Mouse (Mus musculus) kidney, postnatal 4 days (tissue): ENCODE results near the gene Trmt112.

ENCODE experiments used
- DNase-seq, 2 experiments: peaks; one replicate each; pipeline ENCODE4 v3.0.0; 2021; ENCODE audit warnings: mixed read lengths in 2 of 2

The Trmt112 gene

DNA sequence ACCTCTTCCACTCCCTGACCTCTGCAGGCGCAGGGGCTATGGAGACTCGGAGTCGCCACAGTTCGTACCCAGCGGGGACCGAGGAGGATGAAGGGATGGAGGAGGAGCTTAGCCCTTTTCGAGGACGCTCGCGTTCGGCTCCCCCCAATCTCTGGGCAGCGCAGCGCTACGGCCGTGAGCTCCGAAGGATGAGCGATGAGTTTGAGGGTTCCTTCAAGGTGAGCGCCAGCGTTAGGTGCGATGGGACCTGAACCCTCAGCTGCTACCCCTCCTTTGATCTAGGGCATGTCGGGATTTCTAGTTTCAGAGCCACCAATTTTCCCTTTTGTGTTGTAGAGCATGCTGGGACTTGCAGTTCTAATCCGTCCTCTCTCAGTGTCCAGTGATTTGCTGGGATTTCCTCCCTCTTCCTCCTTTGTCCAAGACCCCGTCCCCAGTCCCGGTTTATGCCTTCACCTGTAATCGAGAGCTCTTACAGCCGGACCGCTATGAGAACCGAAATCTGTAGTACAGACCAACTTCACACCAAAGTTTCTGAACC lies 41.2 kb downstream of the Trmt112 start:
- DNase-seq: peak; percentile 62 to 69

DNA sequence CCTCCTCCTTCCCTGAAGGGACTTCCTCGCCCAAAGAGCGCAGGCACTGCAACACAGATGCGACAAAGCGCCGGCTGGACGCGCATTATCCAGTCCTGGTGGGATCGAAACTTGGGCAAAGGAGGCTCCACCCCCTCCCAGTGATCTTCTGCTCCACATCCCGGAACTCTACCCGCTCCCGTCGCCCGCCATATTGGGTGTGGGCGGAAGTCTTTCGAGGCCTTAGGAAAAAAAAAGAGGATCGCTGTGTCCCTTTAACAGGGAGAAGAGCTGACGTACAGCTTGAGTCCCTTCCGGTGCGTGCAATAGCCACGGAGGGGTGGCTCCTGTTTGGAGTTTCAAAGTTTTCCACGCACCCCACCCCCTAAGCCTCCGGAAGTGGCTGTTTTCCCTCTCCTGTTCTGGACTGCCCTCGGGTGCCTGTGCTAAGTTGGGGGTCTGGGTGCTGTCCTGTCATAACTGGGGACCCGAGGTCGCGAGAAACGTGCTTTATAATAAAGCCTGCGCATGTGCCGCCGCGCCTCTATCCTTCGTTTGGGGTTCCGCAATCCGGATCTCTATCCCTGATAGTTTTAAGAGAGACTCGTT lies 42.0 kb downstream of the Trmt112 start:
- peak; percentile 95 to 96 for DNase-seq

DNA sequence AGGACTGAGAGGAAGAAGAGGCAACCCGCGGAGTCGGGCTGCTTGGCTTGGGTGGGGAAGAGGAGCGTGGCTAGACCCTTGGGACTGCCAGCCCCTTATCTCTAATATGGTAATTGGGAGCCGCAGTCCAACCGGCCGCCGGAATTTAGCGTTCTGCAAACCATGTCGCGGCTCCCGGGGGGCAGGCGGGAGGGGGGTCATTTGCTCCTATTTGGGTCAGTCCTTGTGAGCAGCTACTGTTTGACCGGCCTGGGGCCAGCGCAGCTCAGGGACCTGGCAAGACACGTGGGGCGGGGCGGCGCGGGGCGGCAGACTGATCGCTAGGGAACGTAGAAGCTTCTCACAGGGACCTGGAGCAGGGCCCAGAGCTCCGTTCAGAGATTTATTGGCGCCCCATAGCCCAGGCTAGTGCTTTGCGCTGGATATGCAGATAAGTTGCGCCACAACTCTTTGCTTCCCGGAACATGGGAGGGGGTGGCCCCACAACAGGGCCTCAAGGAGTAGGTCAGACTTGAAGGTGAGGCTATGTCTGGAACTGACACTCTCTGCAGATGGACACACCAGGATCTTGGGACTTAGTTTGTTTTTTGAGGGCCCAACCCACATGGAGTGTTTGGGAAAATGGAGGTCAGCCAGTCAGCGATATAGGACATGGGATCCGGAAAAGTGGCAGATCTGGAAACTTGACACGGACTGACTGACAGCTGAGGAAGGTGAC lies 42.7 kb downstream of the Trmt112 start:
- DNase-seq: peak; percentile 85 to 91

DNA sequence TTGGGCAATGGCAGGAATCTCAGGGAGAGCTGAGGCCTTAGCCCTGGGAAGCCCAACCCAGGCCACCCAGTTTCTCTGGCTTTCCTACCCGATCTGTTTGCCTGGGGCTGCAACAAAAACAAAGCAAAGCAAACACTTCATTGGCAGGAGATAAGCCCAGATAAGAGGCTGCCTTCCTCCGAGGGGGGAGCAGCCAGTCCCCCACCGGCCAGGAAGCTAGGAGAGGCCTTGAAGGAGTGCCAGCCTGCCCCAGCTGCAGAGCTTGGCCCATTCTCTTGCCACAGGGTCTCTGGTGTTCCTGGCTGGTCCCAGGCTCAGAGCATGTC lies 43.2 kb downstream of the Trmt112 start:
- DNase-seq: peak; percentile 52 to 63

DNA sequence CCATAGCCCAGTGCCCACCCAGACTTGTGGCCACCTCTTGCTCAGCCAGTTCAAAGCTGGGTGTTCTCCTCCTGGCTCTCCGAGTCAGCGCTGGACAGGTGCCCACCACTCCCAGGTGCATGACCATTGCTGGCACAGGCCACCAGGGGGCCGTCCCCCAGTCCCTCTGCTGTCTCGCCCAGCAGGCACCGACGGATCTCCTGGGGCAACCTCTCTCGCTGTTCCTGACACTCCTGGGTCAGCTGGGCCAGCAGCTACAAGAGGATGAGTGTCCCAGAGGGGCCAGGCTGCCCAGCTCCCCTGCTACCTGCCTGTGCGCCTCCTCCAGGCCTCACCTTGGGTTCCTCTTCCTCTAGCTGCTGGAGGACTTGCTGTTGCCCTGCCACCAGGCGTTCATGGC lies 44.5 kb downstream of the Trmt112 start:
- peak; percentile 73 to 80 for DNase-seq

DNA sequence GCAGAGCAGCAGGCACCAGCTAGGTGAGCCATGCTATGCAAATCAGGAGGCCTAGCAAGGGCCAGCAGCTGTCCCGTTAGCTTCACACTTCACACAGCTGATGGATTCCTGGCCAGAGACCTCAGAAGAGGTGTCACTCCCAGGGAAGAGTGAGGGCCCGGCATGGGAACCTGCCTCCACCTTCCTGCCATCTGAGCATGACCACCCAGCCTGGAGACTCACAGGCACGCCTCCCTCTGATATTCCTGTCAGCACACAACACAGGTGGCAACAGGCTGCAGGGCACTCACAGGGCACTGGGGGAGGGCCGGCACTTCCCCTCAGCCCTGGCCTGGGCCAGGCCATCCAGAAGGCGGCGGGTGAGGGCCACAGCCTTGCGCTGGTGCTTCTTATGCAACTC lies 45.9 kb downstream of the Trmt112 start:
- DNase-seq: no peak

DNA sequence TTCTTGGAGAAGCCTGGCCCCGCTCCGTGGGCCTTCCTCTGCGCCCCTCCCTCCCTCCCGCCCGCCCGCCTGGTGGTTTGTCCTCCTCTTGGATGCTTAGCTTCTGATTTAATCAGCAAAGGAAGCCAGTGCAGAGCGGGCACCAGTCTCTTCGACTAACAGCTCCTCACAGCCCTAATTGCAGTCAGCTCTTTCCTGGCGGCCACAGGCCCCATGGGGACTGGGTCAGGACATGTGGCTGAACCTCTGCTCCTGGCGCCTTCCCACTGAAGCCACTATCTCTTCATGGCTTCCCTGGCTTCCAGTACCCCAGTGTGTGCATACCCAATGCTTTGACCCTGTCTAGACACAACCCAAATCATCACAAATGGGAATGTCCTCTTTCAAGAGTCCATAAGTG lies 47.0 kb downstream of the Trmt112 start:
- DNase-seq: no peak
